Mouse (Mus musculus): ENCODE results near the gene Sval2.

Sval2 gene

DNA sequence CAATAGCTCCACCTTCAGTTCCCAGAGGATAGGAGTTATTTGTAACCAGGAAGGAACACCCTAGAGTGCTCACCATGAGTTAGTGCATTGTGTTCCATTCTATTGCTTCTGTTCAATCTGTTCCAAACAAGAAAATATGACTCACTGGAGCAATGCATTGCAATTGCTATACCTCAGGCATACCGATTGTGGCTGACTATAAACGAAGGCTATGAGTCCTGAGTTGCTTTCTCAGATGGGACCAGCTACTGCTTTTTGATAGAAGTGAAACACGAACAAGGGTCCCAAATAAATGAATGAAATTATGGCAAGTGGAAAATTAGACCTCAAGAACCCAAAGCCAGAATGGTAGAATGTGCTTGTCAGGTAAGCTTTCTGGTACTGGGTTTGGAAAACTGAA, at the start of gene Sval2:
Gene Sval2 (plus strand): TSS at position 301 of the 400 bp plus-strand sequence.
- no peak for DNase-seq (ENCODE audit: low spot score)

DNA sequence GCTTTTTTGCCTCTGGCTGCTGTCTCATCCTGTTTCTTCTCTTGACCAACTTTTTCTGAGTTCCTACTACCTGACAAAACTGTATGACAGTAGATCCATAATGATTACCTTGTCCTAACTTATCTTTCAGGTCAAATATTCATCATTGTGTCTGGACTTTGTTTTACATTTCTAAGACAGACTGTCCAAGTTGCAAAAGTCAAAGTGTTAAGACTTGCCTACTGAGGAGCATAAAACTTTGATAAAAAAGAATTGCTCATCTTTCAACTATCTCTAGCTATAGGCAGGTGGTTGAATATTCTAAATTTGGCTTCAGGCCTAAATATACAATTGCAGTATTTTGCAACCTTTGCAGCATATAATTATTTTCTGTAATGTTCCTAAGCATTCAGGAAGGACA, 28.7 kb upstream of the Sval2 start:
- DNase-seq (ENCODE audit: low spot score), result no peak

DNA sequence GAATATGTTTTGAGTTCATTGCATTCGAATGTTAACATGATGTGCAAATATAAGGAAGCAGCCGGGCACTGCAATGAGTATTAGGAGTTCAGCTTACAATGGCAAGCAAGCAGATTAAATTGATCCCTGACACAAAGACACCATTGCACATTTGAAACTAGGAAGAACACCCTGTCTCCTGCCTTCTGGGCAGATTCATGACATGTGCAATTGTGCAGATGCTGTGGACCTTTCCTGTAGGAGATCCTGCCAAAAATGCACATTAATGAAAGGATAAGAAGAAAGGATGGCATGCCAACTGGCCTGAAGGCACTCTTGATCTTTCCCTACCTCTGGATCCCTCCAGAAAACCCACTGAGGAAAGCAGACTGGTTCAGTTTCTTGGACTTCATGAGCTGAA, 23.3 kb upstream of the Sval2 start:
- DNase-seq (ENCODE audit: low spot score), result no peak

DNA sequence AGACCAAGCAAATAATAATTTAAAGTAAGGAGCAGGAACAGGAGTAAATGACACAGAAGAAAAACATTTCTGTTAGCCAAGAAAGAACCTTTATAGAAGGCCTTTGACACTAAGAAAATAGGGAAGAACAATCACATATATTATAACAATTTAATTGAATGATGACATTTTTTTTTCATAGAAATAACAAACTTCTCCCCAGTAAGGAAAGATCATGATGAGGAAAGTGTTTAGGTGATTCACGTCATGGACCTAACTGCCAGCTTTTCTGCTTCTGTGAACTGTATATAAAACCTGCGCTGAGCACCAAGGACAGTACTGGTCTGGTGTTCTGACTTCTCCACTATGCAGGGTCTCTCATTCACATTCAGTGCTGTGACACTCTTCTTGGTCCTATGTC, 5.6 kb upstream of the Sval2 start, which contains the start of gene Pip:
Gene Pip (plus strand): TSS at position 301 of the 400 bp plus-strand sequence.
- DNase-seq (ENCODE audit: low spot score), result no peak

DNA sequence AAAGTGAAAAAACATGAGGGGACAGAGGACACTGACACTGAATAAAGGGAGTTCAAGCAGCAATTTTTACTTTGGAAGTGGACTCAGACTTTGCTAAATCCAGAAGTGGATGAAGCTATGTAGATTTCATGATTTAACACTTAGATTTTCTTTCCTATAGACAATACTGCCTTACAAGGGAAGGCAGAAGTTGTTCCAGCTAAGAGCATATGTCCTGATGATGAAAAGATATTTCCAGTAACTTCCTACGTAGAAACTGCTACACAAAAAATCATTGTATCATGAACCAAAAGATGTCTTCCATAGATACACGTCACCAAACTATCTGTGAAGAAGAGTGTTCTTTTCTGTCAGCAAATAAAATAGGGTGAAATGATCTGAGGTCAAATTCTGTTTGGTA, 11.2 kb downstream of the Sval2 start:
- no peak for DNase-seq (ENCODE audit: low spot score)

DNA sequence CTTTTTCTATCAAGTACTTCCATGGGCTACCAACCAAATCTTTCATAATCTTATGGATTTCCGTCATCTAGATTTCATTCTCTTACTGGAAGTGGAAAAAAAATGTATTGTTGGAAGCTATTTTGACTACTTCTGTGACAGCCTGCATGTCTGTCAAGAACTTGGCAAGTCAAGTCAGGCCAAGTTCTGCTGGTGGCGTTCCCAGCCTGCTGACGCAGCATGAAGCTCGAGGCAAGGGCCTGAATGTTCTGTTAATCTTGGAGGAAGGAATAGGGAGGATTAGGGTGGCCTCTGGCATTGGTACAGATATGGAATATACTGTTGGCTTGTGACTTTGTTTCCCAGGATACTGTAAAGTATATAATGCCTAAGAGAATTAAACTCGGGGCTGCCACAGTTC, 58.8 kb downstream of the Sval2 start:
- no peak for DNase-seq (ENCODE audit: low spot score)

Data from ovary, postnatal 14 days (tissue).